In genomic region chr4:82945572-82946275, GRCm38 (mm10) we compare ENCODE assay signal across 11 mouse cellular contexts.
DNase-seq lines count a peak whose midpoint lies in the region; ATAC-seq and TF ChIP-seq lines count a peak whose summit lies in the region.
"Had no signal": no experiment of that assay in that cellular context is flagged by ENCODE, and none has a peak within 500 bp of the region (broad histone marks: within the 10 kb centered on the region; RNA-seq: fewer than 3 reads in every experiment).

No protein-coding gene starts in this region.

- H3K9ac ChIP-seq in hindbrain, embryonic 11.5 days (ENCODE audit: low read depth, low read length): no peak overlapping the region

- peak; percentile 80 for DNase-seq in heart, adult 11 months
- DNase-seq in heart, postnatal 14 days: no peak
- DNase-seq in cerebellum, adult 2 months: peak; percentile 79 to 88
- no peak for DNase-seq in hindbrain, embryonic 11.5 days (ENCODE audit: low spot score)
- DNase-seq in right cerebral cortex, postnatal 10 days (ENCODE audit: low spot score in 2 of 2): no peak
- no peak for DNase-seq in urinary bladder, adult 2 months (ENCODE audit: low spot score)
- DNase-seq in lung, postnatal 36 days: no peak
- DNase-seq: heart, adult 18-20 months; liver had no signal

- TF ChIP-seq CTCF in cerebellum, adult 2 months (IDR thresholded peaks at IDR 0.05; ENCODE audit: borderline replicate concordance, insufficient read depth, low read depth, low read length): no peak

- H3K4me3 ChIP-seq in cerebellum, adult 2 months (replicated peaks; ENCODE audit: insufficient read depth, low read depth, low read length): peak overlapping the region; percentile 21
- no peak overlapping the region for H3K4me3 ChIP-seq in hindbrain, embryonic 11.5 days (ENCODE audit: low read depth, low read length)
- H3K4me3 ChIP-seq in myocyte: no peak overlapping the region

- no peak overlapping the region for H3K4me2 ChIP-seq in hindbrain, embryonic 11.5 days (replicated peaks; ENCODE audit: low read depth, low read length)
- peak overlapping the region; percentile 0 for H3K4me2 ChIP-seq in myocyte (ENCODE audit: low read depth)

- no peaks in the 10 kb centered on the region for H3K36me3 ChIP-seq in hindbrain, embryonic 11.5 days (ENCODE audit: control insufficient read depth, insufficient read depth, low read length)
- no peaks in the 10 kb centered on the region for H3K36me3 ChIP-seq in myocyte (ENCODE audit: control insufficient read depth, insufficient read depth)

- peaks cover 21% of the 10 kb centered on the region for H3K4me1 ChIP-seq in cerebellum, adult 2 months (ENCODE audit: control insufficient read depth, insufficient read depth, low read length)
- no peaks in the 10 kb centered on the region for H3K4me1 ChIP-seq in hindbrain, embryonic 11.5 days (replicated peaks; ENCODE audit: control insufficient read depth, insufficient read depth, low read length)

- no peaks in the 10 kb centered on the region for H3K27me3 ChIP-seq in cerebellum, adult 2 months (ENCODE audit: control insufficient read depth, insufficient read depth, low read length)
- H3K27me3 ChIP-seq in hindbrain, embryonic 11.5 days (ENCODE audit: control insufficient read depth, insufficient read depth, low read length): no peaks in the 10 kb centered on the region
- no peaks in the 10 kb centered on the region for H3K27me3 ChIP-seq in myocyte (ENCODE audit: control insufficient read depth, insufficient read depth, insufficient read length)

- H3K79me2 ChIP-seq in myocyte (ENCODE audit: control insufficient read depth, insufficient read depth): no peaks in the 10 kb centered on the region

- H3ac ChIP-seq in myocyte (ENCODE audit: control insufficient read depth, insufficient read length): no peak overlapping the region

- no peak for TF ChIP-seq POLR2A in cerebellum, adult 2 months (IDR thresholded peaks at IDR 0.05; ENCODE audit: borderline replicate concordance, insufficient read depth, low read length)
- TF ChIP-seq POLR2A in myocyte (IDR thresholded peaks at IDR 0.05; ENCODE audit: insufficient read length, low read depth): no peak

- H3K9me3 ChIP-seq in hindbrain, embryonic 11.5 days (ENCODE audit: control insufficient read depth, low read length): no peaks in the 10 kb centered on the region

- WGBS in cerebellum, adult 2 months: 11% methylated on average over 9 of the region's 9 CpGs
- 70% methylated on average over 9 of the region's 9 CpGs for WGBS in hindbrain, embryonic 11.5 days

- intact Hi-C loops in heart, postnatal 14 days (cut with DNase I): no loop called here

- H3K27ac ChIP-seq in cerebellum, adult 2 months (ENCODE audit: insufficient read depth, low read length): peak overlapping the region; percentile 94
- peak overlapping the region; percentile 78 for H3K27ac ChIP-seq in hindbrain, embryonic 11.5 days (ENCODE audit: low read depth, low read length)

- ATAC-seq in hindbrain, embryonic 11.5 days (ENCODE audit: low FRiP score): peak; percentile 74
- ATAC-seq: inflammation-experienced regulatory T-cells, adult 6 months had no signal

TF ChIP-seq in myocyte, 11 proteins besides CTCF, POLR2A, EP300 and RAD21:
- no peak for TF ChIP-seq MYOG (IDR thresholded peaks at IDR 0.05; ENCODE audit: control insufficient read depth in 1 of 3, insufficient read depth in 1 of 3, insufficient read length in 2 of 3, low read depth in 2 of 3)

Comparison
In these comparisons a context has a peak if more than half of its experiments do, and no peak if none do; other contexts are left out.
1. DNase-seq: peak in heart, adult 11 months (single experiment) and cerebellum, adult 2 months (2 of 2); none in heart, postnatal 14 days (0 of 2), hindbrain, embryonic 11.5 days (single experiment), right cerebral cortex, postnatal 10 days (0 of 2), urinary bladder, adult 2 months (single experiment) and lung, postnatal 36 days (single experiment).